Mouse (Mus musculus) cortical plate, adult 2 months (tissue): Measurements from ENCODE around the gene Tmem251.

Source experiments
- CTCF ChIP-seq: fragments of 200-500 bp; IDR thresholded peaks from 2 replicates; pipeline ENCODE4 v1.5.1; 2011; ENCODE audit warnings: mild to moderate bottlenecking, control low read depth, low read length; ENCODE audit not compliant: insufficient read depth; ENCODE audit errors: extremely low read depth
- POLR2A ChIP-seq: fragments of 200-500 bp; IDR thresholded peaks from 2 replicates; pipeline ENCODE4 v1.6.1; 2011; ENCODE audit warnings: mild to moderate bottlenecking, low read length, control low read depth; ENCODE audit not compliant: insufficient read depth; ENCODE audit errors: extremely low read depth

DNA sequence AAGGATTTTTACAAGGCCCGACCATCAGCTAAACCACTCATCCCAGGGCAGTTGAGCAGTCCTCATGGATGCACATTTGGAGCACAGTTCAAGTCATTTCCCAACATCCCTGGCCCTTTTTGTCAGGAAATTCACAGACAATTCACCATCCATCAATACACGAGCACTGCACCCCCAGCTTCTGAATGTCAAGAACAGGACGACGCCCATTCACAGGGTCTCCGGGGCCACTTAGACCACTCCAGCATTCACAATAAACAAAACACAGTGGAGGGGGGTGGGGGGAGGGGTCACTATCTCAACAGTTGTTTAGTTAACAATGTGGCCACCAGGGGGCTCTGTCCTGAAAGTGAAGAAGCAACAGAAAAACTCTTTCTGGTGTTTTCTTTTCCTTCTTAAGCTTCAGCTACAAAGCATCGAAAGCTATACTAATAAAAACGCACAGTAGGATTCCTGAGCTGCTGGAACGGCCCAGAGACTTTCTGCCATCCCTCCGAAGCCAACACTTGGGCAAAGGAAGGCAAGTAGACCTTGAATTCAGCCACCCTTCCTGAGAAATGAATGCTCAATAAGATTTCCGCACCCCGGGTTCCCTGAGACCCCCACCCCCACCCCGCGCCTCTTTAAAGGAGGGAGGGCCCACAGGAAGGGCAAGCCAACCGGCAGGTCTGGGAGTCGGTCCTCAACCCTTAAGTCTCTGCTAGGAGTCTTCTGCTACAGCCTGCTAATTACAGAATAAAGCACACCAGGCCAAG is 41.0 kb upstream of the Tmem251 start:
- TF ChIP-seq CTCF (peak; percentile 37; the same call in 1 of the 2 replicates), POLR2A (no peak)
